Mouse (Mus musculus) heart, adult 2 months (tissue): ENCODE measurements at regions not wholly inside any gene's neighbourhood (a gene's known extent, or its start where the extent isn't known, plus 50 kb on each side); places are given as distances from the start of the nearest gene placed in this dataset.

Experiments
- CTCF ChIP-seq: fragments of 200-600 bp; IDR thresholded peaks from 2 replicates; pipeline ENCODE4 v1.8.1; 2022; ENCODE audit warnings: antibody characterized with exemption, mild to moderate bottlenecking, moderate library complexity
- EP300 ChIP-seq: fragments of 200-500 bp; IDR thresholded peaks from 2 replicates; pipeline ENCODE4 v1.6.1; 2011; ENCODE audit warnings: low read depth, low read length, control low read depth; ENCODE audit not compliant: insufficient read depth

- no peak for TF ChIP-seq CTCF
- TF ChIP-seq EP300: no peak
Measured at GRCm38 (mm10) chr8:88431389-88431788, 69.4 kb upstream of the Brd7 start.
